Mouse (Mus musculus) right cerebral cortex, postnatal 4 days (tissue): ENCODE data around the gene Prame.
"Not testable (repeated sequence)": the region's sequence is repeated elsewhere in the genome, so short reads cannot be mapped to it uniquely, and the experiment has no call there.

ENCODE experiments used
- DNase-seq: peaks from one replicate; pipeline ENCODE4 v3.0.0-alpha.2; 2022

Gene Prame

GRCm38 (mm10) chrX:135627605-135628004 lies at the start of gene Prame:
Prame (minus strand) TSS chrX:135627705.
- DNase-seq: no peak

- peak; percentile 49 for DNase-seq
Observed at GRCm38 (mm10) chrX:135652173-135652772, 24.8 kb upstream of the Prame start.

DNA sequence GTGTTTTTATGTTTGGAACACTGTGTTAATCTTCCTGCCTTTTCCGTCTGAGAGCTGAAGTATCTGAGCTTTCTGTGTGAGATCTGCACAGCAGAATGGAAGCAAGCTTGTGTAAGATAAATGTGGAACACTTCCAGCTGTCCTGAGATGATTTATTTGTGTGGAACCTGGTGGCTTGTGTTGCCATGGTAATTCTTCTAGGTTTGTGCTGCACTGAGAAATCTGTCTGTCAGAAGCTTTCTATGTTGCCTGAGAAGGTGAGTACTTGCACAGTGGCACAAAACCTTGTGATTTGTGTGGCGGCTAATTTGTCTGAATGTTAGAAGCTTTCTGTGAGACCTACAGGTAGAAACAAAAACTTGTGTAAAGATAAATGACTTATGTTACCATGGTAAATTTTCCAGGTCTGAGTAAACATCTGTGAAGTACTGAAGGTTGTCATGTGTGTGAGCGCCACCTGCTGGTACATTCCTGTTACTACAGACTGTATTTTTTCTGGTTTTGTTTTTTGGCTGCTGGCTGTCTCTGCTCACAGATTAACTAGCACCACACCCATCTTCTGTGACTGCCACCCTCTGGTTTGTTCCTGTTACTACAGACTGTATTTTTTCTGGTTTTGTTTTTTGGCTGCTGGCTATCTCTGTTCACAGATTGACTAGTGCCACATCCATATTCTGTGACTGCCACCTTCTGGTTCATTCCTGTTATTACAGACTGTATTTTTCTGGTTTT lies 26.0 kb downstream of the Prame start:
- DNase-seq: peak; percentile 11

GRCm38 (mm10) chrX:135598677-135599076 lies 28.8 kb downstream of the Prame start, which contains the start of gene Nxf7:
Nxf7 (minus strand) TSS chrX:135598777.
- DNase-seq: no peak

DNA sequence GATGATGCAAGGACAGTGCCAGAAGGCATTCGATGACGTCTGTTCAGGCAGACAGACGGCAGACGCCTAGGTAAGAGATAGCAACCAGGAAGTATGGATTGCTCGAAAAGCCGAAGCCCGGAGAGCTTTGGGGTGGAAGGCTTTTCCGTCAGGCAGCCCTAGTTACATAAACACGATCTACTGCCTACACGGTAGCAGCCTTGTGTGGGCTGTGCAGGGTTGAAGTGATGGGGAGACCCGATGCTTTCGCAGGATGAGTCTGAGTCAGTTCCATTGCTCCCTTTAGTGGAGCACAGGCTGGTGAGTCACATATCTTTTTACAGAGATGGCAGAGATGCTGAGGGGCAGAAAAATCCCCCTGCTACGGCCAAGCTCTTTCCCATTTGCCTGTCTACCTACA lies 29.4 kb downstream of the Prame start:
- no peak for DNase-seq

DNA sequence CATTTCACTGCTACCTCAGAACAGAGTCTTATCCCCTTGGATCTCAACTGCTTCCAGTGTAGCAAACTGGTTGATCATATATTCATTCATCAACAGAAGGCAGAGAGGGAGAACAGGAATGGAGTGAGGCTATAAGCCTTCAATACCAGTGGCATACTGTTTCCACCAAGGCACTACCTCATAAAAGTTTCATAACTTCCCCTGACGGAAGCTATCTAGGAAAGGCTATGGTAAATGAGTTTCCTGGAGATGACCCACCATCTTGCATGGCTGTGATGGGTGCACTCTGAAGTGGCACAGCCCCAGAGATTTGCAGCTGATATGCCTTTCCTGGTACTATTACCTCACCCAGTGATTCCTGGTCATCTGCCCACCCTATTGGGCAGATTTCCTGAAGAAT lies 51.1 kb downstream of the Prame start:
- no peak for DNase-seq

DNA sequence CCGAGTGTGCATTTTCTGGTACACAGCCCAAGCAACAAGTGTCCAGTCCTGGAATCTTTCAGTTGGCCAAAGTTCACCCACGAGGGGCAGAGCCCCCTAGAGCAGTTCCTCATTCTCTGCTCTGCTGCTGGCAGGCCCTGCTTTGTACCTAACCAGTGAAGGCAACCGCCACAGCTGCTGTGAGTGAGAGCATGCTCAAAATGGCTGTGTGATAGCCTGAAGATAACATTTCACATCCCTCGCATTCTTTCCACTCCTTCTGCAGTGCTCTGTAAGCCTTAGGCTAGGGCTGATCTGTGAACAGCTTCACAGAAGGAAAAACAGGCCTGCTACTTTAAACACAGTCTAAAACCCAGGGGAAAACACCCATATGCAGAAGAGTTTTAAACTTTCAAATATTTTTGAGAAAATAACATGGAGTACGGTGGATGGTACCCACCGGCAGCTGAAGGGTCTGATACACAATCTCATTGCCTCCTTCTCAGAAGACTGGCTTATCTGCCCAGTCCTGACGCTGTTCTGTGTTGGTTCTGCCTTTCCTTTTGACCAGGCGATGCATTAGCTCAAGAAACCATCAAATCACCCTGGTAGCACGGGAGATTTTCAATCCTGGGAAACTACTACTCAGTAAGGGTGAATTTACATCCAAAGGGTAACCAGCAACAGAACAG lies 52.4 kb downstream of the Prame start:
- DNase-seq: not testable (repeated sequence)

DNA sequence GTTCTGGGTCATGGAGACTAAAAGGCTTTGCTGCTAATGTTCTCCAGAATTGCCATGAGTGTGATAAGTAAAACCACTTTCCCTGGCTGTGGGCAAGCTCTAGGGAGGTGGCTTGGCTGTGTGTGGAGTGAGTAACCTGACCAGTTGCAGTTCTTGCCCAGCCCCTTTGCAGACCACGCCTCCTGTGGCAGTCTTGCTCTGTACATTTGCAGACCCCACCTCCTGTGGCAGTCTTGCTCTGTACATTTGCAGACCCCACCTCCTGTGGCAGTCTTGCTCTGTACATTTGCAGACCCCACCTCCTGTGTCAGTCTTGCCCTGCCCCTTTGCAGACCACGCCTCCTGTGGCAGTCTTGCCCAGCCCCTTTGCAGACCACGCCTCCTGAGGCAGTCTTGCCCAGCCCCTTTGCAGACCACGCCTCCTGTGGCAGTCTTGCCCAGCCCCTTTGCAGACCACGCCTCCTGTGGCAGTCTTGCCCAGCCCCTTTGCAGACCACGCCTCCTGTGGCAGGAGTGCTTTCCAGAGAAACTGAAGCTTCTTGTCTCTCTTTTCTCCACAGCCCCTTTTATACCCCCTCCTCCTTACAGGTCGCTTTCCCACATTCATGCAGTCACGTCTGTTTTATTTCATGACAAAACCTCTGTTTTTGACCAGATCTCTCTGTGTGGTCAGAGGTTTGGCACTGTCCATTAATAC lies 53.1 kb downstream of the Prame start:
- DNase-seq: not testable (repeated sequence)

DNA sequence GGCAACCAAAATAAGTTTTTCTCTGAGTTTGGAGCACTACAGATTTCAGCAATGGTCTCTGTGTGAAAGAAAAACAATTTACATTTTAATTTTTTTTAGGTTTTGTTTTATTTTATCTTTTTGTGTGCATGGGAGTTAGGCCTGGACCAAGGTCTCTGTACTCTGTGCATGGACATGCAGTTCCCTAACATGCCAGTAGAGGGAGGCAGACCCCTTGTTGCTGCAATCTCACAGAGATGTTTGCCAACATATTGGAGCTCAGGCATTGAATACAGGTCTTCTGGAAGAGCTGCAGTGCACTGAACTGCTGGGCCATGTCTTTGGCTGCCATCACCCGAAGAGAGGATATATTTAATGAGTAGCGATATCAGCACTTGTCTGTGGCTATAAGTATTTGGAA lies 58.0 kb downstream of the Prame start:
- DNase-seq: peak; percentile 75

DNA sequence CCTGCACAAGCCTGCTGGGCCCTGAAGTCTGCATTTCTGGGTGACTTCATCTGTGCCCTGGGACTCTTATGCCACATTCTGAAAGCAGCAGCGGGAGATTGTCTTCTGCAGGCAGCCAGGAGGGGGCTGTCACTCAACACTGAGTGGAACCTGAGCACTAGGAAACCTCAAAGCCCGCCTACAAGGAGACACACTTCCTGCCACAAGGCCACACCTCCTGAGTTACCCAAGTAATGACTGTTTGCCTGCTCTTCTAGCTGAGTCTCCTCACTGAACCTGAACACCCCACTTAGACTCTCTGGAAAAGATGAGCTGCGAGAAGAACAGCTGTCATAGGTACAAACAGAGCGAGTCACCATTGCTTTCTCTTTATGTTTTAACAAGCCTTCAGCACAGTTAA lies 62.6 kb downstream of the Prame start:
- not testable (repeated sequence) for DNase-seq
